Mouse (Mus musculus) 3134 (cell line): ENCODE measurements around the gene Mrtfa.
A peak's percentile ranks its signal among the peaks of the same experiment; 100 is the strongest.

ENCODE experiments used
- DNase-seq: peaks from one replicate; pipeline ENCODE4 v3.0.0-alpha.2; 2011; ENCODE audit warnings: low spot score; ENCODE audit not compliant: insufficient read length; ENCODE audit errors: extremely low read depth

The Mrtfa gene

GRCm38 (mm10) chr15:81104585-81105259 lies 85.8 kb downstream of the Mrtfa start:
- DNase-seq, result peak; percentile 32

GRCm38 (mm10) chr15:81103500-81103899 lies 87.1 kb downstream of the Mrtfa start:
- no peak for DNase-seq

GRCm38 (mm10) chr15:81102274-81102879 lies 88.2 kb downstream of the Mrtfa start:
- DNase-seq, result no peak

GRCm38 (mm10) chr15:81101316-81101715 lies 89.2 kb downstream of the Mrtfa start:
- DNase-seq, result no peak

- DNase-seq, result no peak
These were observed 91.3 kb downstream of the Mrtfa start for GRCm38 (mm10) chr15:81099269-81099668.

- no peak for DNase-seq
These were observed 91.9 kb downstream of the Mrtfa start for GRCm38 (mm10) chr15:81098689-81099088.

- DNase-seq, result no peak
These were observed 92.7 kb downstream of the Mrtfa start for GRCm38 (mm10) chr15:81097896-81098295.

- DNase-seq, result peak; percentile 69
These were observed 93.1 kb downstream of the Mrtfa start for GRCm38 (mm10) chr15:81097456-81097855.

- no peak for DNase-seq
These were observed 94.1 kb downstream of the Mrtfa start for GRCm38 (mm10) chr15:81096329-81097055.

- DNase-seq, result no peak
These were observed 97.5 kb downstream of the Mrtfa start for GRCm38 (mm10) chr15:81093032-81093431.

- no peak for DNase-seq
These were observed 98.8 kb downstream of the Mrtfa start for GRCm38 (mm10) chr15:81091718-81092117.

- DNase-seq, result no peak
These were observed 103.0 kb downstream of the Mrtfa start for GRCm38 (mm10) chr15:81087529-81087928.

- DNase-seq, result peak; percentile 84
These were observed 103.7 kb downstream of the Mrtfa start for GRCm38 (mm10) chr15:81086644-81087480.

GRCm38 (mm10) chr15:81083826-81084225 lies 106.7 kb downstream of the Mrtfa start:
- no peak for DNase-seq

GRCm38 (mm10) chr15:81083281-81083680 lies 107.3 kb downstream of the Mrtfa start:
- DNase-seq, result no peak

GRCm38 (mm10) chr15:81081216-81081615 lies 109.3 kb downstream of the Mrtfa start:
- DNase-seq, result no peak

GRCm38 (mm10) chr15:81080405-81080804 lies 110.2 kb downstream of the Mrtfa start:
- DNase-seq, result no peak

- no peak for DNase-seq
These were observed 111.3 kb downstream of the Mrtfa start for GRCm38 (mm10) chr15:81079255-81079654.

GRCm38 (mm10) chr15:81077551-81077950 lies 113.0 kb downstream of the Mrtfa start:
- no peak for DNase-seq

GRCm38 (mm10) chr15:81074543-81074942 lies 116.0 kb downstream of the Mrtfa start:
- no peak for DNase-seq

GRCm38 (mm10) chr15:81073751-81074150 lies 116.8 kb downstream of the Mrtfa start:
- DNase-seq, result no peak
